Mouse (Mus musculus): ENCODE data around the gene Kif18b.

- TF ChIP-seq MAX (IDR thresholded peaks at IDR 0.05) (no peak), CTCF (IDR thresholded peaks at IDR 0.05; ENCODE audit: control insufficient read depth, insufficient read depth, insufficient read length) (no peak), USF1 (IDR thresholded peaks at IDR 0.05; ENCODE audit: low read depth) (no peak)
These were observed 23.7 kb downstream of the Kif18b start for GRCm38 (mm10) chr11:102901199-102901598.

Data from C2C12 (cell line).